Mouse (Mus musculus) ovary, postnatal 10 days (tissue): Measurements from ENCODE around the gene Cep295nl.
"Not testable (repeated sequence)": the region's sequence is repeated elsewhere in the genome, so short reads cannot be mapped to it uniquely, and the experiment has no call there.

Source experiments
- DNase-seq: peaks from one replicate; pipeline ENCODE4 v3.0.0; 2022; ENCODE audit warnings: low spot score

The Cep295nl gene

DNA sequence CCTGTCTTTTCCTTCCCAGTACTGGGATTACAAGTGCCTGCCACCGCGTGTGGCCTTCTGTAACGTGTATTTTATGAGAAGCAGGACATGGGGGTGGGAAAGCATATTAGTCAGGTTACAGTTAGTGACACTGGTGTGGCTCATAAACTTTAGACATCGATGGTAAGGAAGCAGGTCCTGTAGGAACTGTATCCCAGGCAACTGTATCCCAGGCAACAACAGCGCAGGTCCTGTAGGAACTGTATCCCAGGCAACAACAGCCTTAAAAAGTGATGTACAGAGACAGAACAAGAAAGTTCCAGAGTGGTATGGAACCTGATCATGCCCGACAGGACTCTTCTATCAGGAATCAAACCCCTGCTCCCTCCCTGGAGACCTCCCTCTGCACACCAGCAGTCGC lies 20.8 kb downstream of the Cep295nl start:
- no peak for DNase-seq

DNA sequence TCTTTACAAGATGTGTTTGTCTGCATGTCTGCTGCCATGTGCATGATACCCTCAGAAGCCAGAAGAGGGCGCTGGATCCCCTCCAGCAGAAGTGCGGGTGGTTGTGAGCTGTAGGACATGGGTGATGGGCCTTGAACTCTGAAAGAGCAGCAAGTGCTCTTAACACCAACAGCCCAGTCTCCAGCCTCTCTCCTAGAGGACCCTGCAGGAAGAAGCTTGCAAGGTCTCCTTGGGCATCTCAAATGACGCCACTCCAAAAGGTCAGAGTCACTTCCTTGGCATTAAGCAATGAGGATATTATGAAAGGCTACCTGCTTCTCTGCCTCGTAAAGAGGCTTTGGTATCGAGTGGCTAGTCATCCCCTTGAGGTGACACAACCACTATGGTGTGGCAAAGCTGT lies 23.6 kb downstream of the Cep295nl start:
- no peak for DNase-seq

GRCm38 (mm10) chr11:118317129-118317528 lies 25.2 kb downstream of the Cep295nl start:
- DNase-seq = no peak

- no peak for DNase-seq
Measured at GRCm38 (mm10) chr11:118316231-118316806, 26.0 kb downstream of the Cep295nl start.

- no peak for DNase-seq
Measured at GRCm38 (mm10) chr11:118312132-118312723, 30.1 kb downstream of the Cep295nl start.

DNA sequence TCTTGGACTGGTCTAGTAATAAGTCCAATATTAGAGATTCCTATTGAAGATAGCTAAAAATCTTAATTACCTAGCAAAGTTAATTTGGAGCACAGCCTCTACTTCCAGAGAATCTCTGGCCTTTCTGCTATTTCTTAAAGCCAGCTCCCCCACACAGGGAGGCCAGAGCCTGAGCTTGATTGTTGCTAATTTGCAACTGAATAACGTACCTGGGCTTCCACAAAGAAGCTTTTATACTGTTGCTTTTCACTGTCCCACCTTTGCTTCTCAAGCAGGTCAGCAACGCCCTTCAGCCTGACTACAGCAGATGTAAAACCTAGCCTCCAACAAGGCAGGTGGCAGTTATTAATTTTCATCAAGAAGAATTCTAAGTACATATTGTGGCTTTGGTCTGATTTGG lies 34.3 kb downstream of the Cep295nl start:
- DNase-seq = not testable (repeated sequence)

DNA sequence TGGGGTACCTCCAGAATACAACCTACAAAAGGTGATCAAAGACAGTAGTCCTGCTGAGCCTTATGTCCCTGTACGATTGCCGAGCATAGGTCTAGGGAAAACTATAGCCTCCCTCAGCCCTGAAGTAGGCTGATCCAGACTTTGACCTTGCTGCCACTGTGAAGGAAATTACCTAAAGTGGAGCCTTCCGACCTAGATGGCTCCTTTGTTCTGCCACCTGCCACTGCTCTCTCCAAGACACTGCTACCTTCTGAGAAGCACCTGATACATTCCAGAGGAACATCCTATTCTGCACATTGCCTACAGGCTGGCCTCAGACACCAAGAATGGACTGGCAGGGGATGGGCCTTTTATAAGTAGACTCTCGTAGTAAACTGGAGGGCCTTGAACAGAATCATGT lies 38.3 kb downstream of the Cep295nl start:
- not testable (repeated sequence) for DNase-seq

DNA sequence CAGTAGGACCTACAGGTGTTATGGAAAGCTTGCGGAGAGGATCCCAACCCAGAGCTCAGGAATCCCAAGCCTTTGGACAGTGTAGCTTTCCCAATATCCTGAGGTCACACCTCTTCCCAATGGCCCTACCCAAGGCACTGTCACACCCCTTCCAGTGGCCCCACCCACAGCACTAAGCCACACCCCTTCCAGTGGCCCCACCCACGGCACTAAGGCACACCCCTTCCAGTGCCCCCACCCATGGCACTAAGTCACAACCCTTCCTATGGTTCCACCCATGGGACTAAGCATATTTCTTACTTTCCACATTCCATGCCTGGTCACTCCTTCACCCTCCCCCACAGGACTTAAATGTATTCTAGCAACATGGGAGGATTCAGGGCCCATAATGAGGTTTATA lies 43.5 kb downstream of the Cep295nl start:
- no peak for DNase-seq

DNA sequence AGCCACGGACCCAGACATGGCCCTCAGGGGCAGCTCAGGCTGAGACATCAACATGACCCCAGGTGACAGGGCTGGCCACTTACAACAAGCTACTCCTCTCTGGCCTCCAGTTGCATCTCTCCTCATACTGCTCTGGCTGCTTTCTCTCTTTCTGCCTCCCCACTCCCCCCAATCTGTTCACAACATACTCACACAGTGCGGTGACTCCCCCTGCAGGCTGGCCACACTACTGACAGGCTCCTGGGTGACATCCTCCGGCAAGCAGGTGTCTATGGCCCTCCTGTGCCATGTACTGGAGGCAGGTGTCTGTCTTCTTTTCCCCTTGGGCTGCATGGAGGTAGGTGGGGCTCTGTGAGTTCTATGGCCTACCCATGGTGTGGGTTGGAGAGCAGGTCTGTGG lies 44.3 kb downstream of the Cep295nl start:
- DNase-seq = no peak

DNA sequence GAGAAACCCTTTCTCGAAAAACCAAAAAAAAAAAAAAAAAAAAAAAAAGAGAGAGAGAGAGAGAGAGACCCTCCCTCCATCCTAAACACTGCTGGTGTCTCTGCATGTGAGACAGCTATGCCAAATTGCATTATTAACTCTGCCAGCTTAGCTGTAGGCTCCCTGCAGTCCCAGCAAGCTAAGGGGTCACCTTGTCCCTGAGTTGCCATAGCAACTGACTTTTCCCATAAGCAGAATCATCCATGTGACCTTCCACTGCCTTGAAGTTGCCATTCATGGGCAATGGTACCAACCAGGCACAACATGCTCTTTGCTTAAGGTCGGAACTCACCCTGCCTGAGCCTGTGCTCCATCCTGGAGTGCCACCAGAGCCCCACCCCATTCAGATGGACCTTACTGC lies 47.3 kb downstream of the Cep295nl start:
- DNase-seq = no peak

DNA sequence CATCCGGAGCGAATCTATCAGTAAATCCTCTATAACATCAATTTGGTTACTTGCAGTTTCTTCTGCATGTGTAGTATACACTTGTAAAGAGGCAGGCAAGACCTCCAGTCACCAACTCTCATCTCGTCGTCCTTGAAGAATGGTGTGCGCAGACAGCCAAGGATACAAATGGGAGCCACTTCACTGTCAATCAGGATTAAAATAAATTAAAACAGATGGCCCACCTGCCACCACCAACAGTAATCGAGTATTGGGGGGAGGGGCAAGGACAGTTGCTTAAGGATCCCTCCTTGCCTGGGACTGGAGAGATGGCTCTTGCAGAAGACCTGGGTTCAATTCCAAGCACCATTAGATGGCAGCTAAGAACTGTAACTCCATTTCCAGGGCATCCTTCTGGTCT lies 49.6 kb downstream of the Cep295nl start:
- no peak for DNase-seq

- DNase-seq = peak; percentile 97
Measured at GRCm38 (mm10) chr11:118289999-118290889, 52.1 kb downstream of the Cep295nl start, which contains the start of gene Usp36. Gene Usp36, minus strand, starts transcription at chr11:118290244.

- DNase-seq = no peak
Measured at GRCm38 (mm10) chr11:118289562-118289961, 52.7 kb downstream of the Cep295nl start.

- no peak for DNase-seq
Measured at GRCm38 (mm10) chr11:118289037-118289511, 53.2 kb downstream of the Cep295nl start.

GRCm38 (mm10) chr11:118287573-118287972 lies 54.7 kb downstream of the Cep295nl start:
- no peak for DNase-seq

GRCm38 (mm10) chr11:118286434-118286833 lies 55.9 kb downstream of the Cep295nl start:
- DNase-seq = no peak

- no peak for DNase-seq
Measured at GRCm38 (mm10) chr11:118285791-118286190, 56.5 kb downstream of the Cep295nl start.
